Mouse (Mus musculus): ENCODE measurements around the gene Lrguk.

DNA sequence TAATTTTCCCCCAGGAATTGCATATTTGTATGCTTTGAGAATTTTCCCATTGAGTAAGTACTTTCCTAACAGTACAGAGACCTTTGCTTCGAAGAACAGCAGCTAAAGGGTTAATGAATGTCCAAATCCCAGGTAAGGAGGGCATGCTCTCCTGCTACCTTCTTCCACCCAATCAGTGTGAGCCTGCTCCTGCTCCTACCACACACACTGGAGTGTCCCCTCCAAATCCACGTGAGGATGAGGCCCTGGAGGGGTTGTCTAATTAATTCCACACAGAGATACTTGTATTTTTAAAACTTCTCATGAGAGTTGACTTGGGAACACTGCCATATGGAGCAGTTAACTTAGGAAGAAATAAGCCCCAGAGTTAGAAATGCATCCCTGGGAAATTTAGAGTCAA lies 133.4 kb downstream of the Lrguk start:
- TF ChIP-seq POLR2A (IDR thresholded peaks at IDR 0.05; ENCODE audit: borderline replicate concordance, insufficient read depth, low read length) (no peak), CTCF (IDR thresholded peaks at IDR 0.05; ENCODE audit: borderline replicate concordance, insufficient read depth, low read depth, low read length) (no peak)
